Mouse (Mus musculus): Measurements from ENCODE around the gene 1700019A02Rik.

1700019A02Rik gene

DNA sequence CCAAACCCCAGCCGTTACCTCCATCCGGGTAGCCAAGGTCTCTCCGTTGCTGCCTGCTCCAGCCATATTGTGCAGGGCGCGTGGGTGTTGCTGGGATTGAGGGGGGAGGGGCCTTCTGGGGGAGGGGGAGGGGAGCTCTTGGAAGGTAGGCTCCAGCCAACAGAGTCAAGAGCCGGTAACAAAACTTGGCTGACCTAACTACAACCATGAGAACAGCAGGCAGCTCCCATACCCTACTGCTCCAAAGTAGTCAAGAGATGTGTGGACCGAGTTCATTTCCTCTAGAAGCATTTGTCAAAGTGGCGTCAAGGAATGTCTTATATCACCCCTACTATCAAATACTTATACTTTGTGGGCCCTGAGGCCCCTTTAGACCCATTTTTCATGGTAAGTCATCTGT, at the start of gene 1700019A02Rik:
1700019A02Rik (minus strand) TSS at position 101 of the 400 bp plus-strand sequence.
- in situ Hi-C loops (cut with MboI; ENCODE audit: low sequenced_read_pairs), result no loop called here

DNA sequence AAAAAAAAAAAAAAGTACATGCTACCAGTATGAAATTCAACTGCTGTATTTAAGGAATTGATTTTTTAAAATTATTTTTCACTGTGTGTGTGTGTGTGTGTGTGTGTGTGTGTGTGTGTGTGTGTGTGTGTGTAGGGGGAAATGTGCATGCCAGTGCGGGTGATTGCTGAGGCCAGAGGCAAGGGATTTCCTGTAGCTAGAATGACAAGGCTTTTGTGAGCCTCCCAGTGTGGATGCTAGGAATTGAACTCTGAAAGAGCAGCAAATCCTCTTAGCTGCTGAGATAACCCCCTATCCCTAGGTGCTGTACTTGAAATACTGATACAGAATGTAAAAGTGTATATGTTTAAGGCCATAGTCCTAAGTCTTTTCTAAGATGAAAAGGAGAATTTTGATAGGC, 38.6 kb upstream of the 1700019A02Rik start:
- in situ Hi-C loops (cut with MboI; ENCODE audit: low sequenced_read_pairs), result no loop called here

DNA sequence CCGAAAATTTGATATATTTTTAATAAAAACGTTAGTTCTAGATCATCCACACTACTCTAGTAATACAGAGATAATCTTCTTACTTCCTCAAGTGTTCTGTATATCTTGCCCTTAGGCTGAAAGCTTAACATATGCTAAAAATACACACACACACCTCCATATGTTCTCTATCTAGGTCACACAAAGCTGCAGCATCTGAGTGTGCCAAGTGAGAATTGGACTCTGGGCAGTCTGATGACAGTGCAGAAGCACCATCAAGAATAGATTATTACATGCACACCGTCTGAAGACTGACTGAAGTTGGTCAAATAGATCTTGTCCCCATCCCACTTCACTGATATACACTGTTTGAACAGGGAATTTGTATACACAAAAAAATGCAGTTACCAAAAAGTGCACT, 38.2 kb upstream of the 1700019A02Rik start:
- in situ Hi-C loops (cut with MboI; ENCODE audit: low sequenced_read_pairs), result no loop called here

DNA sequence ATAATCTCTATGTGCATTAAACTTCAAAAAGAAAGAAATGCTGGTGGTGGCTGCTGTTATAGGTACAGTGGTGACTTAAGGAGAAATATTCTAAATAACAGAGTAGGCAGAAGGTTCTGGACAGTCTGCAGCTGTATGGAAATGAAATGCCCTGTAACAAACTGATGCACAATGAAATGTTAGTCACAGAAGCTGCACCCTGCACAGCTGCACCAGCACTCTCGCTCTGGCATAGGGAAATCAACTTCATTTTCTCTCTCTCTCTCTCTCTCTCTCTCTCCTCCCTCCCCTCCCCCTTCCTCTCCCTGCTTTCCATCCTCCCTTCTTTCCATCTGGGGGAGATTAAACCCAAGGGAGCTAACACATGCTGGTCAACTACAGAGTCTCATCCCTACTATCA, 37.3 kb upstream of the 1700019A02Rik start:
- in situ Hi-C loops (cut with MboI; ENCODE audit: low sequenced_read_pairs), result no loop called here

DNA sequence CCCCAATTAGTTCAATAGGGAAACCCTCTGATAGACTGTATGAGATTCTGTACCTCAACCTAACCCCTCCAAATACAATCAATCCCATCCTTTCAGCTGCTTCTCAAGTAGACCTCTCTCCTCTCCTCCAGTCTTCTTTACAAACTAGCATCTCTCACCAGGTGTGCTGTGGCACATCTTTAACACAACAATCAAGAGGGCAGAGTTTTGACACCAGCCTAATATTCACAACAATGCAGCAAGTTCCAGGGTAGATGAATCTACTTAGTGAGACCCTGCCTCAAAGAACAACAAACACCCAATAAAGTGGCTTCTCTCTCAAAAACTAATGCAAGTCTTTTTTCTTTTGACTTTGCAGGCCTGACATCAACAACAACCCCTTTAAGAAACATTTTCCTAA, 22.7 kb upstream of the 1700019A02Rik start:
- in situ Hi-C loops (cut with MboI; ENCODE audit: low sequenced_read_pairs), result no loop called here

DNA sequence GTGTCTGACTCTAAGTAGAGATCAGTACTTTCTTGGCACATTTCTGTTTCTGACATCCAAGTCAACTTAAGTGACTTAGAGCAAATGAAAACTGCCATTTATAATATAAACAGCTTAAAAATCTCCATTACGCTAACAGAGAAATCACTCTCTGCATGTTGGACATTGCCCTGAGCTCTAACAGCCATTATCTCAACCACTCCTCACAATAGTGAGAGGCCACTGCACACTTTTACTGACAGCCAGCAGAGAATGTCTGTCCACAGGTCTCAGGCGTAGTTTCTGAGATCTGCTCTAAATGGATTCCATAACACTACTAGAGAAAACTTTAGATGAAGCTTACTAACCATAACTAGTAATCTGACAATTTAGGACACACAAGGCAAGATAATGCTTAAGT, 16.5 kb upstream of the 1700019A02Rik start:
- in situ Hi-C loops (cut with MboI; ENCODE audit: low sequenced_read_pairs), result no loop called here

DNA sequence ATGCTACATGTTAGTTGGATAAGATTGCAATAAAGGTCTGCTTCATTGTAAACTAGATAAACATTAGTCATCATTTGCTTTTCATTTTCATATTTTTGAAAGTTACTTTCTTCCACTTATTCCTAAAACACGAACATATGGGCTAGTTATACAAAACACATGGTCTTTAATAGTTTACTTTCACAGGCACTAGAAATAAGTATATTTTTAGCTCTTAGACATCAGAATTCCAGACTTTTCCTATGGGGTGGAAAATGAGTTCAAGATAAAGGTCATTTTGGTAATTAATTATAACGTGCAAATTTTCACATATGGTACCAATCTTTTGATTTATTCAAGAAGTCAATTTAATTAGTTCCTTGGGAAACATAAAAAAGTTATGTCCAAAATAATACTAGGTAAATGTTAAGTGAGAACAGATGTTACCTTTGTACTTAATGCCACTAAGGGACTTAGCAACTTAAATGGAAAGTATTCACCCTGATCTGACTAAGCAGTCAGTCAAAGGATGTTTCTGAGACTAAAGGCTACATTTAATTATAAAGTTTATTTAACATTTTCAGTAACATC, 14.3 kb upstream of the 1700019A02Rik start:
- in situ Hi-C loops (cut with MboI; ENCODE audit: low sequenced_read_pairs), result no loop called here

DNA sequence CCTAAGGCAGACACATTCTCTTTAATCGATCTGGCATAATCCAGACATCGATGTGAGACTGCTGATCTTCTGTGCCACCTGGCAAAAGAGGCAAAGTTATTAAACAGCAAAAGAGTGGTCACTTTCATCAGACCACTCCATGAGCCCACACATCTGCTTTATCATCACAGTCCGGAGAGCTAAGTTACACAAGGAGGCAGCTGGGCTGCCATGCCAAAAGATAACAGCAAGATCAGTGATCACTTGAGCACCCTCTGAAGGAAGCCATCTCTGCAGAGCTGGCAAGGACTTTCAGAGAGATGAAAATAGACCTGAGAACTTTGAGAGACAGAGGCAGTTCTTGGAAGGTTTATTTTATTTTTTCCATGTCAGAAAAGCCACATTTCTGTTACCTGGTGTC, 7.1 kb upstream of the 1700019A02Rik start:
- in situ Hi-C loops (cut with MboI; ENCODE audit: low sequenced_read_pairs), result no loop called here

DNA sequence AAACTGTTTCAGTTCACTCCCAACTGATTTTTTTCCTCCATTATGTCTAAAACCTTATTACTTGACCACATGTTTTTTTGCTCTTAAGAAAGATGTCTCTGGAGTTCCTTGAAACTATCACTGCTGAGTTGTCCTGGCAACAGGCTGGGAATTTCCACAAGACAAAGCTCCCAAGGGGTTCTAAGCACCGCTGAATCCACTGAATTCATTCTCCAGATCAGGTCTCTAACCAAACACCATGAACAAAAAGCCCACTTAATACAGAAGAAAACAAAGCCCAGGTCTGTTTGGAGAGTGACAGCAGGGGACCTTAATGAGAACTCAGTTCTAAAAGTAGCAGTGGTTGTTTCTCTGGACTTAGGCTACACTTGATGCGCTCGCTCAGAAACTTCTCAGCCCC, 3.8 kb upstream of the 1700019A02Rik start:
- in situ Hi-C loops (cut with MboI; ENCODE audit: low sequenced_read_pairs), result no loop called here

DNA sequence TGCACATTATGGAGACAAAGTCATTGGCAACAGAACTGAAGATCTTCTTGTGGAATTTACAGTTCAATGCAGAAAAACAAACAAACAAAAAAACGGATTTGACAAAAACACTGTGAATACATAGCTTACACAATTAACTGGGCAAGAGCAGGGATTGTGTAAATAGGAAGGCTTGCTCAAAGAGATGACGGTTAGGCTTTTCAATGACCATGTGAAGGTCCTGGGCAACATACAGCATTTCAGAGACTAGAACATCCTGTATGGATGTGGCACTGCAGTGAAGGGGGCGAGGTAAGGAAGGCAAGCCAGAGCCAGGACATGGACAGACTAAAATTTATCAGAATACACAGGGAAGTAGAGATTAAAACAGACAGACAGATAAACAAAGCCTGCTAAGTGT, 2.2 kb upstream of the 1700019A02Rik start:
- in situ Hi-C loops (cut with MboI; ENCODE audit: low sequenced_read_pairs), result no loop called here

DNA sequence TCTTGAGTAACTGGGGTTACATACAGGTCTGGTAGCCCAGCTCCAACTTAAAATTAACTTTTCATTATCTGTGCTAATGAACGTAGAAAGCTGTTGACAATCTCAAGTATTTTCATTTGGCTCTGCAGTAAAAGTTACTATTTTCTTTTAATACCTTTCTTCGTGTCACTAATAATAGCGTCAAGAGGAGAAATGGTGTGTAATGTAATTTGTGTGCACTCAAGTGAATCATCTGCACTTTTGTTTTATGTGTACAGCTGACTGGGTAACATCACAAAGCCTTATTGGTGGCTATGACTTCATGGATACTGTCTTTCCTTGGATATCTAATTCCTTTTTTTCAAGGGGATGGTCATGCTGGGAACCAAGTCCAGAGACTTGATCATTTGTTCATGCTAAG, 1.1 kb downstream of the 1700019A02Rik start:
- in situ Hi-C loops (cut with MboI; ENCODE audit: low sequenced_read_pairs), result no loop called here

DNA sequence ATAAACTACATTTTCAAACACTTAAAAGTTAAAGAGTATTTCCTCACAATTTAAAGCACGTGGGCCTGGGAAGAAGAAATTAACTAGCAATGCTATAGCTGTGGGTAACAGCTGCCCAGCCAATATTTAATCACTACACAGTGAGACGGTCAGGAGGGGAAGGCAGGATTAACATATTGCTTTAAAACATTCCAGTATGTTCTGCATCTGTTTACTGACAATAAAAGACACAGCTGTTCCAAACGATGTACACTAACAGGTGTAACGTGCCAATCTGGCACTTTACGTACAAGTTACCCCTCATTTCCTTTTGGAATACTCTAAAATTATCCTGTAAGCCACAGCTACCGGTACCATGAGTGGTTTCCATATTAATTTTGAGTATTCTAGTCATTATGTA, 29.7 kb downstream of the 1700019A02Rik start:
- in situ Hi-C loops (cut with MboI; ENCODE audit: low sequenced_read_pairs), result no loop called here

DNA sequence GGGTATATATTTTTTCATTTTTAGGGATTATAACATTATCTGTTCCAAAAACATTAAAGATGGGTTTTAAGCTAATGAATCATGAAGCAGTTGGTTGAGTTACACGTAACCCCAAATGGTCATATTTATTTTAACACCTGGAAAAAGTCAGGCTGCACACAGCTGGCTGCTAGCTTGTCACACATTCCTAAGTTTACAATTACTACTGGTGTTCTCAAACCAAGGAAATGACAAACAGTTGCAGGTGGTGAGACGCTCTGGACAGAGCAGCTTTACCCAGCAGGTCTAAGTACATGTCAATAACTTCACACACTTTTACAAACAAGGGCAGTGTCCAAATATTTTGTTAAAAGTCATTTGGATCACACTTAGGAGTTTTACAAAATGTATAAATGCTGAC, 64.4 kb downstream of the 1700019A02Rik start:
- in situ Hi-C loops (cut with MboI; ENCODE audit: low sequenced_read_pairs), result no loop called here

DNA sequence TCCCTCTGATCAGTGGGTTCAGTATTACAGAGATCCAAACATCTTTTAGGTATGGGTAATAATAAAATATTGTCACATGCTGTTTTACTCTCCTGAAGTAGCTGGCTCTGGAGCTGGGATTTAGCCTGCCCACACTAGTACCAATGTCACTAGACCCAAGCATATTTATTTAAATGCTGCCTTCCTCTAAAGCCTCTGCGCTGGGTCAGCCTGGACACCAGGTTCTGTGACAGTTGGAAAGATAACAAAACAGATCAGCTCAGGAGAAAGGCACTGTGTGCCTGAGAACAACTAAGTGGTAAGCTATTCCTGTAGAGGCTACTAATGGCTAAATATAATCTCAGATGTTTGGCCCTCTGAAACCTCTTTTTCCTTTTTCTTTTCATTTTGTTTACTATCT, 76.9 kb downstream of the 1700019A02Rik start:
- in situ Hi-C loops (cut with MboI; ENCODE audit: low sequenced_read_pairs), result no loop called here
